Mouse (Mus musculus): ENCODE data around the gene Olfr1359.
A peak's percentile ranks its signal among the peaks of the same experiment; 100 is the strongest.
"Not testable (repeated sequence)": the region's sequence is repeated elsewhere in the genome, so short reads cannot be mapped to it uniquely, and the experiment has no call there.

Olfr1359 gene

GRCm38 (mm10) chr13:21715131-21715863 lies 17.4 kb downstream of the Olfr1359 start:
- no peaks in the 10 kb centered on the region for H3K27me3 ChIP-seq (ENCODE audit: insufficient read depth, low read length)
- H3K4me3 ChIP-seq (replicated peaks; ENCODE audit: low read length), result peak overlapping the region; percentile 76
- TF ChIP-seq POU5F1 (IDR thresholded peaks at IDR 0.05; ENCODE audit: borderline replicate concordance, low read length) (no peak), CTCF (conservative IDR thresholded peaks at IDR 0.05; ENCODE audit: low read length) (no peak), NANOG (IDR thresholded peaks at IDR 0.05; ENCODE audit: borderline replicate concordance, low read length) (no peak)
- H3K9me3 ChIP-seq (ENCODE audit: low read length), result no peaks in the 10 kb centered on the region
- H3K4me1 ChIP-seq (replicated peaks; ENCODE audit: low read depth, low read length), result peaks cover 31% of the 10 kb centered on the region
- no peaks in the 10 kb centered on the region for H3K36me3 ChIP-seq (ENCODE audit: insufficient read depth, low read length)

DNA sequence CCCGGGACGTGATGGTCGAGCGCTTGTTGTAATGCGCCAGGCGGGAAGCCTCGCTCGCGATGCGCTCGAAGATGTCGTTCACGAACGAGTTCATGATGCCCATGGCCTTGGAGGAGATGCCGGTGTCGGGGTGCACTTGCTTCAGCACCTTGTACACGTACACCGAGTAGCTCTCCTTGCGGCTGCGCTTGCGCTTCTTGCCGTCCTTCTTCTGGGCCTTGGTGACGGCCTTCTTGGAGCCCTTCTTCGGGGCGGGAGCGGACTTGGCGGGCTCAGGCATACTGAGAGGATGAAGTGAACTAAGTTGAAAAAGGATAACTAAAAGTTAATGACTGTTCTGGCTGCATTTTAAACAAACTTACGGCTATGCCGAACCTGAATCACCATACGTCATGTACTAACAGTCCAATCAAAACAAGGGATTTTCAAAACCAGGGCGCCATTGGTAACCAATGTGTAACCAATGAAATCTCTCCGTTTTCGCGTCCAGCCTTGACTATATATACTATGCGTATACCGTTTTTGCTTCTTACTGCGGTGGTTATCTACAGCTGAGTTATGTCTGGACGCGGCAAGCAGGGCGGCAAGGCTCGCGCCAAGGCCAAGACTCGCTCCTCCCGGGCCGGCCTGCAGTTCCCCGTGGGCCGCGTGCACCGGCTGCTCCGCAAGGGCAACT lies 18.1 kb downstream of the Olfr1359 start, which contains the start of the genes Hist1h2bl and Hist1h2ai:
Gene Hist1h2bl, minus strand, starts transcription at position 280 of the 676 bp plus-strand sequence.
Gene Hist1h2ai, plus strand, starts transcription at position 559 of the 676 bp plus-strand sequence.
- H3K36me3 ChIP-seq (ENCODE audit: insufficient read depth, low read length); H3K9me3 ChIP-seq (ENCODE audit: low read length); H3K27me3 ChIP-seq (ENCODE audit: insufficient read depth, low read length): not testable (repeated sequence)
- Histone ChIP-seq H3K4me1 (replicated peaks; ENCODE audit: low read depth, low read length) (peaks cover 36% of the 10 kb centered on the region), H3K4me3 (replicated peaks; ENCODE audit: low read length) (peak within 1 kb of the TSS; percentile 76)

GRCm38 (mm10) chr13:21716540-21717391 lies 18.9 kb downstream of the Olfr1359 start:
- H3K4me3 ChIP-seq (replicated peaks; ENCODE audit: low read length), result peak overlapping the region; percentile 75
- H3K36me3 ChIP-seq (ENCODE audit: insufficient read depth, low read length); H3K27me3 ChIP-seq (ENCODE audit: insufficient read depth, low read length); H3K9me3 ChIP-seq (ENCODE audit: low read length): not testable (repeated sequence)
- H3K4me1 ChIP-seq (replicated peaks; ENCODE audit: low read depth, low read length), result peaks cover 29% of the 10 kb centered on the region

DNA sequence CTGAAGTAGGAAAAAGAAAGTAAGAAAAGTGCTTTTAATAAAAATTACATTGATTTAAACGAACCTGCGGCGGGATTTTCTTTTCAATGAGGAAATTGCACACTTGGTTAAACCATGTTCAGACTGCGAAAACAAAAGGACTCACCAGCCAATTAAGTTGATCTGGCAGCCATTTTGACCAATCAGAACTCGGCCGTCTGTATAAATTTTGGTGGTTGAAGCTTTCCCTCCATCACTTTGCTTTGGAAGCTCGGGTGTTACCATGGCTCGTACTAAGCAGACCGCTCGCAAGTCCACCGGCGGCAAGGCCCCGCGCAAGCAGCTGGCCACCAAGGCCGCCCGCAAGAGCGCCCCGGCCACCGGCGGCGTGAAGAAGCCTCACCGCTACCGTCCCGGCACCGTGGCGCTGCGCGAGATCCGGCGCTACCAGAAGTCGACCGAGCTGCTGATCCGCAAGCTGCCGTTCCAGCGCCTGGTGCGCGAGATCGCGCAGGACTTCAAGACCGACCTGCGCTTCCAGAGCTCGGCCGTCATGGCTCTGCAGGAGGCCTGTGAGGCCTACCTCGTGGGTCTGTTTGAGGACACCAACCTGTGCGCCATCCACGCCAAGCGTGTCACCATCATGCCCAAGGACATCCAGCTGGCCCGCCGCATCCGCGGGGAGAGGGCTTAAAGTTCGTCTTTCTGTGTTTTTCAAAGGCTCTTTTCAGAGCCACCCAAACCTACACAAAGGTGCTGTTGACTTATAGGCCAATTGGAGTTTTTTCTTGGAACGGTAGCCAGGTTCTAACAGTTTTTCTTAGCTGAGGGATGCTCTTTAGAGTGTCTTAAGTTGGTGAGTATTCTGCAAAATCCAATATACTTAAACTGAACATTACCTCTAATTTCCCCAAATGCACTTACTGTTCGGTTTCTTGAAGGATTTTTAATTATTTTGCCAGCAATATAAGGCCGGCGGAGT lies 19.8 kb downstream of the Olfr1359 start, which contains the start of gene Hist1h3h:
Gene Hist1h3h, plus strand, starts transcription at position 263 of the 961 bp plus-strand sequence.
- H3K9me3 ChIP-seq (ENCODE audit: low read length); H3K36me3 ChIP-seq (ENCODE audit: insufficient read depth, low read length); H3K27me3 ChIP-seq (ENCODE audit: insufficient read depth, low read length): not testable (repeated sequence)
- Histone ChIP-seq H3K4me3 (replicated peaks; ENCODE audit: low read length) (peak within 1 kb of the TSS; percentile 75), H3K4me1 (replicated peaks; ENCODE audit: low read depth, low read length) (peaks cover 30% of the 10 kb centered on the region)

GRCm38 (mm10) chr13:21718381-21719080 lies 20.6 kb downstream of the Olfr1359 start:
- Histone ChIP-seq H3K27me3 (ENCODE audit: insufficient read depth, low read length) (no peaks in the 10 kb centered on the region), H3K4me1 (replicated peaks; ENCODE audit: low read depth, low read length) (peaks cover 30% of the 10 kb centered on the region), H3K4me3 (replicated peaks; ENCODE audit: low read length) (peak overlapping the region; percentile 75), H3K36me3 (ENCODE audit: insufficient read depth, low read length) (no peaks in the 10 kb centered on the region), H3K9me3 (ENCODE audit: low read length) (no peaks in the 10 kb centered on the region)
- TF ChIP-seq POU5F1 (IDR thresholded peaks at IDR 0.05; ENCODE audit: borderline replicate concordance, low read length) (no peak), CTCF (conservative IDR thresholded peaks at IDR 0.05; ENCODE audit: low read length) (no peak), NANOG (IDR thresholded peaks at IDR 0.05; ENCODE audit: borderline replicate concordance, low read length) (no peak)

- not testable (repeated sequence) for H3K27me3 ChIP-seq (ENCODE audit: insufficient read depth, low read length); H3K36me3 ChIP-seq (ENCODE audit: insufficient read depth, low read length)
- peak overlapping the region; percentile 66 for H3K4me3 ChIP-seq (replicated peaks; ENCODE audit: low read length)
- H3K4me1 ChIP-seq (replicated peaks; ENCODE audit: low read depth, low read length), result peaks cover 23% of the 10 kb centered on the region
- peaks cover 21% of the 10 kb centered on the region for H3K9me3 ChIP-seq (ENCODE audit: low read length)
Measured at GRCm38 (mm10) chr13:21721107-21721756, 23.3 kb downstream of the Olfr1359 start.

DNA sequence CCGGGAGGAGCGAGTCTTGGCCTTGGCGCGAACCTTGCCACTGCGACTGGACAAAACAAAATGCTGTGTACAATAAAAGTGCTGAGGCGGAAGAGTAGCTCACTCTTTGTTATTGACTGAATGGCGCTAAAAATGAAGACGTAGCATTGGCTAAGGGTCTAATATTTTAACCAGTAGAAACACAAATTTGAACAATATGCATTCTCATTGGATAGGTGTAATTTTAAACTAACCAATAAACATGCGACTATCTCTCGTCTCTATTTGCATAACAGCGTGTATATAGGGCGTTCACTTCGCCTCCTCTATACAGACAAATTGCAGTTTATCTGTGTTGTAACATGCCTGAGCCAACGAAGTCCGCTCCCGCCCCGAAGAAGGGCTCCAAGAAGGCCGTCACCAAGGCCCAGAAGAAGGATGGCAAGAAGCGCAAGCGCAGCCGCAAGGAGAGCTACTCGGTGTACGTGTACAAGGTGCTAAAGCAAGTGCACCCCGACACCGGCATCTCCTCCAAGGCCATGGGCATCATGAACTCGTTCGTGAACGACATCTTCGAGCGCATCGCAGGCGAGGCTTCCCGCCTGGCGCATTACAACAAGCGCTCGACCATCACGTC lies 24.0 kb downstream of the Olfr1359 start, which contains the start of gene Hist1h2bm:
Gene Hist1h2bm, plus strand, starts transcription at position 288 of the 616 bp plus-strand sequence.
- H3K36me3 ChIP-seq (ENCODE audit: insufficient read depth, low read length); H3K27me3 ChIP-seq (ENCODE audit: insufficient read depth, low read length): not testable (repeated sequence)
- Histone ChIP-seq H3K9me3 (ENCODE audit: low read length) (peaks cover 28% of the 10 kb centered on the region), H3K4me3 (replicated peaks; ENCODE audit: low read length) (peak within 1 kb of the TSS; percentile 66), H3K4me1 (replicated peaks; ENCODE audit: low read depth, low read length) (peaks cover 23% of the 10 kb centered on the region)

All from E14TG2a.4 (cell line).